Mouse (Mus musculus): ENCODE measurements at regions not wholly inside any gene's neighbourhood (a gene's known extent, or its start where the extent isn't known, plus 50 kb on each side); places are given as distances from the start of the nearest gene placed in this dataset.

- peak; percentile 41; the same call in 1 of the 2 replicates for TF ChIP-seq CTCF (IDR thresholded peaks at IDR 0.05; ENCODE audit: extremely low read depth, insufficient read length, insufficient replicate concordance, low read depth, low read length)
- TF ChIP-seq POLR2A (IDR thresholded peaks at IDR 0.05; ENCODE audit: low read depth, low read length) = no peak
Measured at GRCm38 (mm10) chr1:168659578-168659977, 227.5 kb upstream of the Pbx1 start.
